Mouse (Mus musculus) lung, postnatal 0 days (tissue): ENCODE results near the gene Zbtb42.

Source experiments
- CTCF ChIP-seq: IDR thresholded peaks from 2 replicates; pipeline ENCODE4 v1.5.1; 2016; ENCODE audit warnings: antibody characterized with exemption, mild to moderate bottlenecking
- EP300 ChIP-seq: IDR thresholded peaks from 2 replicates; pipeline ENCODE4 v1.6.1; 2016; ENCODE audit warnings: antibody characterized with exemption, mild to moderate bottlenecking, control low read depth

DNA sequence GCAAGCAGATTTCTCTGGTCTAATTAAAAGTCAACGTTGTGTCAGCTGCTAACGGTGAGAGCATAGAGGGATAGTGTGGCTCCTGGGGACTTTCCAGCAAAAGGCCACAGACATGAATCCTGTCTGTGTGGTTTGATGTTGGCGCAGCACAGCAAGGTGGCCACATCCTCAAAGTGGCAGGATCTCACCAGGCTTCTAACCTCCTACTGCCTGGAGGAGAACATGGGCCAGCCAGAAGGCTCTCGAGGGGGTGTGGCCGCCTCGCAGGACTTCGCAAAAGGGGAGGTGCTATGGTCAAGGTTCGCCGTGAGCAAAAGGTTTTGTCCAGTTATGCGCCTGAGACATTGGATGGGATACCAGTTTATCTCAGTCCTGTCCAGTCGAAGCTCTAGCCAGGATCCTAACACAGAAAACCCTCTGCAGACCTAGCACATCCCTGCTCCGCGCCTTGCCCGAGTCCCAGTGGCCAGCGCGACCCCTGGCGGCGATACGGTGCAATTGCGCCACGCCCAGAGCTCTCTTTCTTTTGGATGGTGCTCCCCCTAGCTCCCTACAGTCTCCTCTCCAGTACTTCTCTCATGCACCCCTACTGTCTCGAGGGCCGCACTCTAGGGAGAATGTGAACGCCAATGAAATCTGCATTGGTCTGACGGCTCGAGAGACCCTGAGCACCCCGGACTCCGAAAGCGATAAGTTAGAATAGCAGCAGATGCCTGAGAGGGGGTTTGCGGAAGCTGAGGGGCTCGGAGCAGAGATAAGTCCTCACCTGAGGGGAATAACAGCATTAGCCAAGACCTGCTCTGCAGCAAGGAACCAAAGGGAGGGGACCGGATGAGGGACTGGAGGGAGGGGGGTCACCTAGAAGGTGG is 28.3 kb downstream of the Zbtb42 start:
- peak; percentile 99 for TF ChIP-seq CTCF
- no peak for TF ChIP-seq EP300
